Mouse (Mus musculus): ENCODE measurements around the gene Ppp1r1b.

DNA sequence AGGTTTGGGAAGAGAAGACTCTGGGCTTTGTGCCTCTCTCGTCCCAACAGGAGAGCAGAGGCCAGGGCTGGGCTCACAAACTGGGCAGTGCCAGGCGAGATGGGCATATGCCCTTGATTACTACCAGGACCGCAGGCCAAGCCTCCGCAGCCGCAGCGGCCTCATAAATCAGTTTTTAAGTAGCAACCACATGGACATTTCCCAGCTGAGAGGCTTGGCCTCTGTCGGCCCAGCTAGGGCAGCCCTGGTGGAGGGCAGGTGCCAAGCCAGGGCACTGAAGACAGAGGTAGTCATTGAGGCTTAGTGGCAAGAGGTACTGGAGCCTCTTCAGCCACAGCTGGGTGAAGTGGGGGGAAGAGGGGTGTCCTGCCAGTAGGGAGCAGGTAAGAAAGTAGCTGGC is 30.7 kb upstream of the Ppp1r1b start:
- no peak for TF ChIP-seq CTCF (IDR thresholded peaks at IDR 0.05; ENCODE audit: low read depth)
- TF ChIP-seq EP300 (optimal IDR thresholded peaks at IDR 0.05) = no peak
